Mouse (Mus musculus) neural tube, embryonic 13.5 days (tissue): ENCODE results near the gene Fndc9. TPM values are rescaled to one million over a fixed set of nuclear protein-coding genes. Genes with fewer than 3 reads are reported as not detected.
A peak's percentile ranks its signal among the peaks of the same experiment; 100 is the strongest.

Experiments
- ATAC-seq: fragments of 200-750 bp; cut with Nextera tagmentation; 2 replicates; pipeline ENCODE4 v1.8.0; 2017; ENCODE audit warnings: low read depth, mild to moderate bottlenecking, moderate TSS enrichment, moderate library complexity
- H3K27ac ChIP-seq: fragments of 300-500 bp; sonication (generic); replicated peaks from 2 replicates; pipeline ENCODE4 v1.5.1; 2015; ENCODE audit warnings: moderate library complexity, mild to moderate bottlenecking, inconsistent platforms
- H3K27me3 ChIP-seq: fragments of 300-500 bp; sonication (generic); 2 replicates; pipeline ENCODE4 v1.6.1; 2015; ENCODE audit warnings: mild to moderate bottlenecking, inconsistent platforms
- H3K36me3 ChIP-seq: fragments of 300-500 bp; sonication (generic); 2 replicates; pipeline ENCODE4 v1.6.1; 2015; ENCODE audit warnings: mild to moderate bottlenecking, inconsistent platforms
- H3K4me1 ChIP-seq: fragments of 300-500 bp; sonication (generic); replicated peaks from 2 replicates; pipeline ENCODE4 v1.6.1; 2015; ENCODE audit warnings: inconsistent platforms
- H3K4me2 ChIP-seq: fragments of 300-500 bp; sonication (generic); 2 replicates; pipeline ENCODE4 v1.6.1; 2015; ENCODE audit warnings: inconsistent platforms, mild to moderate bottlenecking, moderate library complexity
- H3K4me3 ChIP-seq: fragments of 300-500 bp; sonication (generic); 2 replicates; pipeline ENCODE4 v1.5.1; 2015; ENCODE audit warnings: mild to moderate bottlenecking, inconsistent platforms
- H3K9ac ChIP-seq: fragments of 300-500 bp; sonication (generic); 2 replicates; pipeline ENCODE4 v1.6.1; 2015; ENCODE audit warnings: moderate library complexity, mild to moderate bottlenecking, inconsistent platforms
- H3K9me3 ChIP-seq: fragments of 300-500 bp; sonication (generic); 2 replicates; pipeline ENCODE4 v1.6.1; 2016; ENCODE audit warnings: inconsistent platforms
- WGBS: fragments of 180-500 bp; shearing (Covaris S2); methylation state at CpG from one replicate; pipeline ENCODE4 v1.1.7; 2015; 5-methylcytosine and 5-hydroxymethylcytosine counted together
- polyA plus RNA-seq: library from polyadenylated mRNA; unstranded; fragments of >200 nt; fragmentation: Nextera tagmentation; extraction: Ambion mirVana; gene quantifications from 2 replicates; pipeline ENCODE4 v1.2.1, GENCODE M21; 2015

Fndc9 gene
- 0.46 and 0.84 TPM in 2 replicates for polyA plus RNA-seq

GRCm38 (mm10) chr11:46235334-46235733 lies at the start of gene Fndc9:
TSS of gene Fndc9 (plus strand) at chr11:46235531.
- ATAC-seq = peak; percentile 50
- Histone ChIP-seq H3K4me3 (no peak within 1 kb of the TSS), H3K9me3 (no peaks in the 10 kb centered on the region), H3K27me3 (no peaks in the 10 kb centered on the region), H3K27ac (peak within 1 kb of the TSS; percentile 33; the same call in 1 of the 2 replicates), H3K9ac (no peak within 1 kb of the TSS; the same call in 1 of the 2 replicates), H3K36me3 (peaks cover 77% of the 10 kb centered on the region), H3K4me1 (peaks cover 16% of the 10 kb centered on the region), H3K4me2 (no peak within 1 kb of the TSS)
- WGBS = 53% methylated on average over 11 of the region's 11 CpGs

- Histone ChIP-seq H3K4me3 (no peak overlapping the region), H3K9me3 (no peaks in the 10 kb centered on the region), H3K4me1 (0 out of 2 replicates have a peak, but pooled peaks cover 6% of the 10 kb centered on the region), H3K27ac (no peak overlapping the region), H3K9ac (no peak overlapping the region), H3K36me3 (peaks cover 13% of the 10 kb centered on the region), H3K4me2 (no peak overlapping the region), H3K27me3 (no peaks in the 10 kb centered on the region)
- ATAC-seq = no peak
- 65% methylated on average over 2 of the region's 2 CpGs for WGBS
These were observed 47.0 kb upstream of the Fndc9 start for GRCm38 (mm10) chr11:46188283-46188682.

GRCm38 (mm10) chr11:46194175-46194574 lies 41.2 kb upstream of the Fndc9 start:
- H3K4me3 ChIP-seq = no peak overlapping the region
- no peak overlapping the region for H3K4me2 ChIP-seq
- H3K4me1 ChIP-seq = no peaks in the 10 kb centered on the region
- H3K9me3 ChIP-seq = no peaks in the 10 kb centered on the region
- H3K9ac ChIP-seq = no peak overlapping the region
- WGBS = 79% methylated on average over 4 of the region's 4 CpGs
- no peak for ATAC-seq
- peaks cover 66% of the 10 kb centered on the region for H3K36me3 ChIP-seq
- no peaks in the 10 kb centered on the region for H3K27me3 ChIP-seq
- H3K27ac ChIP-seq = no peak overlapping the region

- WGBS = 87% methylated on average over 11 of the region's 11 CpGs
- H3K4me3 ChIP-seq = no peak overlapping the region
- ATAC-seq = no peak
These were observed 34.7 kb upstream of the Fndc9 start for GRCm38 (mm10) chr11:46200664-46201063.

GRCm38 (mm10) chr11:46201636-46202546 lies 33.4 kb upstream of the Fndc9 start:
- H3K27ac ChIP-seq = no peak overlapping the region; the same call in 1 of the 2 replicates
- WGBS = 71% methylated on average over 20 of the region's 20 CpGs
- H3K4me1 ChIP-seq = 0 out of 2 replicates have a peak, but pooled peaks cover 4% of the 10 kb centered on the region
- H3K36me3 ChIP-seq = peaks cover 85% of the 10 kb centered on the region
- H3K9me3 ChIP-seq = no peaks in the 10 kb centered on the region
- no peak for ATAC-seq
- H3K4me2 ChIP-seq = no peak overlapping the region
- H3K9ac ChIP-seq = no peak overlapping the region
- H3K4me3 ChIP-seq = no peak overlapping the region
- H3K27me3 ChIP-seq = no peaks in the 10 kb centered on the region

More at GRCm38 (mm10) chr11:46200664-46201063, 34.7 kb upstream of the Fndc9 start:
- Histone ChIP-seq H3K9me3 (no peaks in the 10 kb centered on the region), H3K27me3 (no peaks in the 10 kb centered on the region), H3K4me1 (0 out of 2 replicates have a peak, but pooled peaks cover 4% of the 10 kb centered on the region), H3K9ac (no peak overlapping the region), H3K4me2 (no peak overlapping the region), H3K36me3 (peaks cover 85% of the 10 kb centered on the region), H3K27ac (no peak overlapping the region)

- ATAC-seq = no peak
- H3K36me3 ChIP-seq = peaks cover 85% of the 10 kb centered on the region
These were observed 32.8 kb upstream of the Fndc9 start for GRCm38 (mm10) chr11:46202547-46202887.

GRCm38 (mm10) chr11:46204841-46205240 lies 30.5 kb upstream of the Fndc9 start:
- Histone ChIP-seq H3K4me1 (peaks cover 4% of the 10 kb centered on the region; the same call in 1 of the 2 replicates), H3K4me2 (no peak overlapping the region), H3K4me3 (no peak overlapping the region), H3K9ac (no peak overlapping the region), H3K9me3 (no peaks in the 10 kb centered on the region), H3K36me3 (peaks cover 82% of the 10 kb centered on the region), H3K27me3 (no peaks in the 10 kb centered on the region), H3K27ac (no peak overlapping the region)
- WGBS = 89% methylated on average over 9 of the region's 9 CpGs
- no peak for ATAC-seq

More at GRCm38 (mm10) chr11:46202547-46202887, 32.8 kb upstream of the Fndc9 start:
- 71% methylated on average over 10 of the region's 10 CpGs for WGBS
- no peaks in the 10 kb centered on the region for H3K27me3 ChIP-seq
- no peaks in the 10 kb centered on the region for H3K9me3 ChIP-seq
- no peak overlapping the region; the same call in 1 of the 2 replicates for H3K27ac ChIP-seq
- no peak overlapping the region for H3K4me2 ChIP-seq
- 0 out of 2 replicates have a peak, but pooled peaks cover 4% of the 10 kb centered on the region for H3K4me1 ChIP-seq
- H3K4me3 ChIP-seq = no peak overlapping the region
- H3K9ac ChIP-seq = no peak overlapping the region

- 66% methylated on average over 17 of the region's 17 CpGs for WGBS
- Histone ChIP-seq H3K4me3 (no peak overlapping the region), H3K9me3 (no peaks in the 10 kb centered on the region), H3K4me1 (peaks cover 4% of the 10 kb centered on the region; the same call in 1 of the 2 replicates), H3K4me2 (no peak overlapping the region), H3K9ac (no peak overlapping the region), H3K36me3 (peaks cover 72% of the 10 kb centered on the region), H3K27ac (no peak overlapping the region), H3K27me3 (no peaks in the 10 kb centered on the region)
- ATAC-seq = no peak
These were observed 29.5 kb upstream of the Fndc9 start for GRCm38 (mm10) chr11:46205639-46206409.

- no peak overlapping the region for H3K9ac ChIP-seq
- H3K27ac ChIP-seq = 0 out of 2 replicates have a peak overlapping the region, but pooled peaks have one; percentile 23
- H3K27me3 ChIP-seq = no peaks in the 10 kb centered on the region
- H3K4me2 ChIP-seq = no peak overlapping the region
- ATAC-seq = no peak
- H3K9me3 ChIP-seq = no peaks in the 10 kb centered on the region
- H3K4me3 ChIP-seq = no peak overlapping the region
- peaks cover 59% of the 10 kb centered on the region for H3K36me3 ChIP-seq
- H3K4me1 ChIP-seq = peaks cover 11% of the 10 kb centered on the region
- WGBS = 50% methylated on average over 2 of the region's 2 CpGs
These were observed 25.4 kb upstream of the Fndc9 start for GRCm38 (mm10) chr11:46209884-46210283.

GRCm38 (mm10) chr11:46211858-46212257 lies 23.5 kb upstream of the Fndc9 start:
- 27% methylated on average over 3 of the region's 3 CpGs for WGBS
- no peaks in the 10 kb centered on the region for H3K27me3 ChIP-seq
- H3K4me1 ChIP-seq = peaks cover 18% of the 10 kb centered on the region
- no peak overlapping the region for H3K4me3 ChIP-seq
- no peak for ATAC-seq
- H3K36me3 ChIP-seq = peaks cover 45% of the 10 kb centered on the region
- H3K9me3 ChIP-seq = no peaks in the 10 kb centered on the region
- H3K27ac ChIP-seq = no peak overlapping the region
- H3K4me2 ChIP-seq = no peak overlapping the region
- H3K9ac ChIP-seq = no peak overlapping the region

- Histone ChIP-seq H3K4me1 (peaks cover 33% of the 10 kb centered on the region), H3K9me3 (no peaks in the 10 kb centered on the region), H3K36me3 (peaks cover 27% of the 10 kb centered on the region), H3K4me3 (no peak overlapping the region), H3K4me2 (no peak overlapping the region), H3K27ac (peak overlapping the region; percentile 34; the same call in 1 of the 2 replicates), H3K9ac (no peak overlapping the region), H3K27me3 (no peaks in the 10 kb centered on the region)
- 79% methylated on average over 5 of the region's 5 CpGs for WGBS
- no peak for ATAC-seq
These were observed 21.5 kb upstream of the Fndc9 start for GRCm38 (mm10) chr11:46213844-46214243.
